Mouse (Mus musculus) neural tube, embryonic 10.5 days (tissue): ENCODE measurements at regions not wholly inside any gene's neighbourhood (a gene's known extent, or its start where the extent isn't known, plus 50 kb on each side); places are given as distances from the start of the nearest gene placed in this dataset.

Source experiments
- DNase-seq: peaks from one replicate; pipeline ENCODE4 v3.0.0-alpha.2; 2017; ENCODE audit warnings: low spot score; ENCODE audit errors: extremely low spot score

DNA sequence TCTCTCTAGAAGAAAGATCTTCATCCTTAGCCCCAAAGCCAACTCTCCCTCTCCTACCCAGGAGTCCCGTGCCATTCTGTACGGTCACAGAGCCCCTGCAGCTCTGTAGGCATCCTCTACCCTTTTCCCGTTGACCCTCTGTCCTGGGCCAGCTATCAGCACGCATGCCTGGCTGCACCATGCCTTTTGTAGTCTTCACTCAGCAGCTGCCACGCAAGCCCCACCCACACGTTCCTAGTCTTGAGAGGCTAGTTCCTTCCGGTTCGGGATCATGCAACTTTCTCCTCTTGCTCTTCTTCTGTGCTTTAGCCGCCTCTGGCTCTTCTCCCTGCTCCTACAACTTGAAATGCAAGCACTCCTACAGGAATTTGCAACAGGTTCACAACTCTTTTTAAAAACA, 152.1 kb upstream of the Pgrmc2 start:
- no peak for DNase-seq

DNA sequence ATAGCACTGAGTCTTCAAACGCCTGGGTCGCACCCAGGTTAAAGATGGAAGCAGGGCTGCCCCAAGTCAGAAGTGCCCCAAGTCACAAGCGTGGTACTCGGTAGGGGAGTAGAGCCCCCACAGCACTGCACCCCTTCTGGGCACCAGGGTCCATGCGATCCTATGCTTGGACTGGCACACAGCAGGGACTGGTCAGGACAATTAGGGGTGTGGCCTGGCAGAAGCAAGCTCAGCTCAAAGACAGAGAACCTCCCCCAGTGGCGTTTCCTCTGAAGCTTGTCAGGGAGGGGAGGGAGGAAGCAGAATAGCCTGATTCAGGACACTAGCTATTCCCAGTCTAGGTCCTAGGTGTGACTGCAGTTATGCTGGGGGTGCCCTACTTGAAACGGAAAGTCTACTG, 151.3 kb upstream of the Pgrmc2 start:
- DNase-seq, result no peak

DNA sequence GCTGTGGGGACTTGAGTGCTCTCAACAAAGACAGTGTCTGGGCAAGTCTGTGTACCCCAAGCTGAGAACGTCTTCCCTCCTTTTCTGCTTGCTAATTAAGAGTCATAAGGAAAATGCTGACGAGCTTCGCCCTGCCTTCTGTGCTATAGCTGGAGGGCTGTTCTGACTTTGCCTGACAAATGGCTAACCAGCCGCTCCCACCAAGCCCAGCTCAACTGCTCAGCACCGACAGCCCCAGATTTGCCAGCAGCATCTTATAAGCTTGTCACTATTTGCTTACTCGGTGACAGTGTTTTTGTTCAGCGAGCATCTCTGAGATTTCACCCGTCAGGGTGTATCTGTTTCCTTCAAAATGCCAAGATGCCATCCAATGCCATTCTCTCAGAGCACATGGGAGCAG, 150.6 kb upstream of the Pgrmc2 start:
- DNase-seq, result no peak

DNA sequence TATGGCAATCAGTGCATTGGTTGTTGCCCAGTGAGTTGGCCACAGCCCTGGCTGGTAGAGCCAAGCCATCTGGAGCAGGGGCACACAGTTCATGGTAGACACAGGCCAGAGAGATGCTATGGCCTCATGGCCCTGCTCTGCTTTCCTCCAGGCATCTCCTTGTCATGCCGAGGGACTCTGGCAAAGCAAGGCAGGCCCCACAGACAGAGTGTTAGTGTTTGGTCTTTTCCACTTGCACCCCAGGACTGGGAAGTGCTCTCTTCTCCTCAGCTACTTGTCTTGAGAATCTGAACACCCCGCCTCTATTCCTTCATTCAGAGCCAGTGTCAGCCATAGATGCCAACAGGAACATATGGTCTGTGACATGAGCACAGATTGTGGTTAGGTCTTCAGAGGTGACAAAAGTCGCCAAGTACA, 148.1 kb upstream of the Pgrmc2 start:
- no peak for DNase-seq

DNA sequence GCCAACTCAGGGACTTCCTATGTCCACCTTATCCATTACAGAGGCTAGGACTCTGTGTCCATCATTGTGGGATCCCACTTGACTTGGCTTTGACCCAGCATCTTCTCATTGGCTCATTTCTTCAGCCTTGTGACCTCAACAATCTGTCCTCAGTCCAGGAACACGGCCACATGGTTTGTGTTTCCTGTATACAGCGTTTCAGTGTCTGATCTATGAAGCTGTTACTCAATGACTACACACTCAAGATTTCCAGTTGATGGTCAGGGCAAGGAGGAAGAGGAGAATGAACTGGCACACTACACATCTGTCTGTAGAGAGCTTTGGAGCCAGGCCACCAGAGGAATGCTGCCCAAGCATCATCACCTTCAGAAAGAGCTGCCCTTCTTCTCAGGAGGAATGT, 146.6 kb upstream of the Pgrmc2 start:
- DNase-seq, result no peak

DNA sequence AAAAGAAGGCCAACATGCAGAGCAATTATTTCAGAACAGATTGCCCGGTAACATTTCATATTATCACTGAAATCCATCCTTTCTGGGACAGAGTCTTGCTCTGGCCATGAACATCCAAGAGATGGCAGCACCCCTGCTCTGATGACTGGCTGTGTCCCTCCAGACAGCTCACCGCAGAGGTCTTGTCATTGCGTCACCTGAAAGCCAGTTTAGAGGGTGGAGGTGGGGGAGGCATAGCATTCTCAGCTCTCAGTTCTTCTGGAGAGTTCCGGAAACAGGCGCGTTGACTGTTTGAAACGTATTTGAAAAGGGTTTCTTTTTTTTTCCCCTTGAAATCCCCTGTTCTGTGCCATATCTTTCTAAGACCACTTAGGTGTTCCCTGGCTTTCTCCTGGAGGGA, 145.7 kb upstream of the Pgrmc2 start:
- DNase-seq, result no peak

DNA sequence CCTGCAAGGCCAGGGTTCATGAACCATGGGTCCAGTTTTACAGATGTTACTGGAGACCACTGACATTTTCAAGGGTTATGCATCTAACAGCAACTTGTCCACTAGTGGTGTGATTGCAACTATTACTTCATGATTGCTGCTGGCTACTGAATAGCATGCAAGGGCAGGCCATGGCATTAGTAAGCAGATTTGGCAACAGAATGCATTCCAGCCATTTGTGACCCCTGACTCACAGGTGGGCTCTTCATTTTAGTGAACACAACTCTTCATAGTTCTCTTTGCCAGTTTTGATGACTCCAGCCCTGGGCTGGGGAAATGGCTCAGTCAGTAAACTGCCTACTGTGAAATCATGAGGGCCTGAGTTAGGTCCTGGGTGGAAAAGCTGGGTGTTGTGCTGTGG, 137.9 kb upstream of the Pgrmc2 start:
- DNase-seq, result no peak

DNA sequence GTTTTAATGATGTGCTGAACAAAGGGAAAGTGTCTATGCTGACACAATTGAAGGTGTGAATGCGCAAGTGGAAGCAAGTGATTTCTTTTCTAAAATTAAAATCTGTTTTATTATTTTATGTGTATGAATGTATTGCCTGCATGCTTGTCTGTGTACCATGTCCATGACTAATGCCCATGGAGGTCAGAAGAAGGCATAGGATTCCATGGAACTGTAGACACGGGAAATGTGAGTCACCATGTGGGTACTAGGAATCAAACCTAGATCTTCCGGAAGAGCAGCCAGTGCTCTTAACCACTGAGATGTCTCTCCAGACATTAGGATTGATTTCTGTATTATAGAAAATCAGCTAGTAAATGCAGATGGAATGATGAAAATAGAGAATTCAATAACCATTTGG, 134.9 kb upstream of the Pgrmc2 start:
- no peak for DNase-seq

DNA sequence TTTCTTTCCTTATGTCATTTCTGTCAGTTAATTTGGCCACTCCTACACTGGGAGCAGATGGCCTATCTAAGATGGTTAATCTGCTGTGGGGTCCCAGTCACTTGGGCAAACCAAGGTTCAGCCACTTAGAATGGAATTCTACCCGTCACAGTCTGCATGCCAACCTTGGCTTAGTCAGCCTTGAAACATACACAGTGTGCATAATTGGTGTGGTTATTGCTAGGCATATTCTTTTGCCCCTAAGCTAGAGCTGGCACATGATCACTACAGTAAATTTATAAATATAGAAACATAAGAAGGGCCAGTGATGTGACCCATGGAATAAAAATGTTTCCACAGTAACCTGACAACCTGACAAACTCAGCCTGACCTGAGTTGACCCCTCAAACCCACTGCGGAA, 130.7 kb upstream of the Pgrmc2 start:
- no peak for DNase-seq

DNA sequence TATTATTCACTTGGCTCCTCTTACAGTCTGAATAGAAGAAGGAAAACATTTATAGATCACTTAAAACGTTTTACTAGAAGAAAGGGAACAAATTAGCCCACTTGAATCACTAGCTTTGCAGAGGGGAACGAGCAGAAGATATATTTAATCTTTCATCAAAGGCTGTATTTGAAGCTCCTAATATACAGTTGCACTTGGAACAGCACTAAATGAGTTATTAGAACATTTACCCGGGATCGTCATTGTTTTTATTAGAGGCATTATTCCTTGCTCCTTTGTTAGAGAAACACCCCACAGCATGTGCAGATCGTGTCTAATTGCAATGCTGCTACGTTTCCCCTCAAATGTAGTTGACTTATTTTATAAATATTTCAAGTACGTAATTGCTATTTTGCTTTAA, 127.5 kb upstream of the Pgrmc2 start:
- no peak for DNase-seq

DNA sequence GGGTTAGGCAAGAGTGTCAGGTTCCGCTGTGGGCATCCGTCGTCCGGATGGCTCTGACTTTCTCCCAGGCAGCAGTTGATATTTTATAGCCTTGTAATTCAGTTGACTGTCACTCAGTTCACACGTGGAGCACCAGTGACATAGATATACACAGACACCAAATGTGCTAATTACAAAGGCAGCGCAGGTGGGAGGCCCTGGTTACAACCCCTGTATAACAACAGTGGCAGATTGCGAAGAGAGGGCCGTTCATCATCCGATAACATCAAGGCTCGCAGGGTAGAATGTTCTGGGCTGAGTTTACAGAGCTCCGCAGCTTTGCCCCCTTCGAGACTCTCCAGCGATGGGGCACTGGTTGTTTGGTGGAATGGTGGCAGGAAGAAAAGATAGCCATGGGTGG, 120.0 kb upstream of the Pgrmc2 start:
- DNase-seq, result no peak

DNA sequence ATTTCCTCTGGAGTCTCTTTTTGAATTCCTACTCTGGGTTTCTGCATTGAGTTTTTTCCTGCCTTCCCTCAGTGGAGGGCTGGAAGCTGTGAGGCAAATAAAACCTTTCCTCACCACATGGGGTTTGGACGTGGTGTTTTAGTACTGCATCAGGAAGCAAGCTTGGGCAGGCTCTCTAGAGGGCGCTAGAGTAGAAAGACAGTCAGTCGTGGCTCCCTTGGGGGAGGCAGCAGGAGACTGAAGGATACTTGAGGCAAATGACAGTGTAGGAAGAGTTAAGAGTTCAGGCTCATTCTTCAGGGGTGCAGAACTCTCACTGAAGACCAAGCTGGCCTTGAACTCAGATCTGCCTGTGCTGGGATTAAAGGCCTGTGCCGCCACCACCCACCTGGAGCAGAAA, 118.9 kb upstream of the Pgrmc2 start:
- no peak for DNase-seq

DNA sequence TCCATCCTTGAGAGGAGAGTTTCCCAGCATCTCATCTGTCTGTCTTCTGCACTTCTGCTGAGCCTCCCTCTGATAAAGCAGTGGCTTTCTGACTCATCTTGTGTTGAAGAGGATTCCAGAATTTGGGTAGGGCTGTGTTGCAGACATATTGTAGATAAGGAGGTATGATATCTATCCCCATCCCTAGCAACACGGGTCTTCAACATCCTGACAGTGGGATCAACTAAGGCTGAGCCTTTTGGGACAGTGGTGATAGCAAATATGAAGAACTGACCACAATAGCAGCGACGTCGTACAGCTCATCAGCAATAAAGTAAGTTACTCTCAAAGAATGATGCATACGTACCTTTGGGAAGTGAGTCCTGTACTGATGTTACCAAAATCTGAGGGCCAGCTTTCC, 117.2 kb upstream of the Pgrmc2 start:
- DNase-seq, result no peak

DNA sequence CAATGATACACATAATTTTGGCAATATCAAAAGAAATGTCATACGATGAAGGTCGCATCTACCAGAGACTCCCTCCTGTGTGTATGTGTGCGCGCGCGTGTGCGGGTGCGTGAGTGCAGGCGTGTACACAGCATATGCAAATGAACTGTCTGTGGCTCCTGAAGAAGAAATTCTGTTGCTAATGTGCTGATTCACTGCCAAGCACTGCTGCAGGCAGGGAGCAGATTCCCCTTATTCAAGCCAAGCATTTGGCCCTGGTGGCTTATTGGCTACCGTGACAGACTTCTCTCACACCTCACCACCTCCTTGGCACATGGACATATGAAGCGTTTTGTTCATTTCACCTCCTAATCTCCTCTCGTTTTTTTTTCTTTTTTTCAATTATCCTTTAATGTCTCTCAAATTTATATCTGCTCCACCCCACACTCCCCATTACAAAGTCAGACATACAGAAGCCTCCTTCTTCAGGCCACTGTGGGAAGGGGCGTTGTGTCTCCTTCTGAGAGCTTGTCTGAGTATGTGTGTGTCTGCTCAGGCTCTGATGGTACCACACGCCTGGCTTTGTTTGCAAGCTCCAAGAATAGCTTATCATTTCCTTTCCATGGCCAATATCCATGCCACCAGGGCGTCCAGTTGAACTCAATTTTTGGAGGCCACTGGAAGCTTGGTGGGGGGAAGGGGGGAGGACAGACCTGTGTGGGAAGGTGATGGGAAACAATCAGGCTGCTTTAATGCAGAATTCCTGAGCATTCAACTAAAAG, 115.5 kb upstream of the Pgrmc2 start:
- no peak for DNase-seq

DNA sequence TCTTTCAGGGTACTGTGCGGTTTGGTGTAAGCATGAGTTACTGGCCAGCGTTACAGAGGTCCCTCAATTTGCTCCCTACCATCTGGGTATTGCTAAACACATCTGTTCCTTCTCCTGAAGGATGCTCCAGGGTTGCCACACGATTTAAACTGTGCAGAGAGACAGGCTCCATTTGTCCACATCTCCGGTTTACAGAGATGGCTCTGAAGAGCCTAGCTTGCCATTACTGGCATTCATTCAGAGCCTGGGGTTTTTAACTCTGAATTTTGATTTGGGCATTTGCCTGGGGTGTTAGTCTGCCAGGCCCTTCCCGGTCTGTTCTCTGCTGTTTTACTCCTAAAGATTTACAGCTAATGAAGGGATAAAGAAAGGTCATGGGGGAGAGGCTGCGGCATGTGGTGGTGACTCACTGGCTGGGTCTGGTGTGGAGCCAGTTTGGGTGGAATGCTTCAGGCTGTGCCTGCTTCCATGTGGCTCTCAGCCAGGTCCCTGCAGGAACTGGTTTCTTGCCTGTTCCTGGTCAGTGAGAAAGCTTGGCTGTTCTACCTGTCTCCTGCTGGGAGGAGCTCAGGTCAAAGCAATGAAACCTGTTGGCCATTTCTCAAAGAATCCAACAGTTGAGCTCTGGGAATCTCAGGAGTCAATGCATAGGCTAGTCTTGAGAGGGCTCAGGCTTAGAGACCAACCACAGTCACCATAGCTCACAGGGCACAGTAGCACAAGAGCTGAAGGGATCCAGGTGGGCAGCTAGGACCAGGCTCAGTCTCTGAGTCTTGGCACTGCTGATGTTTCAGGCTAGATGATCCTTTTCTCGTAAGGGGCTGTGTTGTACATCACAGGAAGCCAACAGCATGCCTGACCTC, 112.5 kb upstream of the Pgrmc2 start:
- DNase-seq, result no peak

DNA sequence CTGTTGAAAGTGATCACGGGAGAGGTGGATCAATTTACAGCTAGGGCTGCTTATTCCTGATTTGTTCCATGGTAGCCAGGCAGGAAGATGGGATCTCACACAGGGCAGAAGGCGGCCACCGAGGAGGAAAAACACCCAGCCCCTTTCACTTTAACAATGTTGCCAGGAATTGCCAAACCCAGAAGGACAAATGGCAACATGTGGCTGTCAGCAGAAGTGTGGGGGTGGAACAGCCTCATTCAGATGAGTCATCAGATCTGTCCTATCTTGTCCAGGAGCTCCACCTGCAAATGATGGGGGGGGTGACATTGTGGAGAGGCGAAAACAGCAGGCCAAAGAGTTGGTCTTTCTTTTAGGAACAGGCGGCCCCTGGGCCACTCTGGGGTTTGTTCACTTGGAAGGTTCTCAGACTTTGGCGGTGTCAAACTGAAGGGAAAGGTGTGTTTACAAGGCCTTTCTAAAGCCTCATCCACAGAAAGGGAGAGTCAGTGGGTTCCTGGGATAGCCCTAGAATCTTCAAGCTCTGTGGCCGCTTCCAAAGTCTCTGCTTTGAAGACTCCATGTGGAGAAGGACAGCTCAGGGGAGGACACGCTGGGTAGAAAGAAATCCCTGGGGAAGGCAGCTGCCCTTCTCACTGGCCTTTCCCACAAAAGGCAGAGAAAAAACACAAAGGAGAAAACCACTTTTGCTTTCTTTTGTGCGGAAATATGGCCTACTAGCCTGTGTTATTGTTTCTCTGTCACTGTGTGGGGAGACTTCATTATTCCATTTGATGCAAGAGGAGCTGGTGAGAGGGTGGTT, 111.7 kb upstream of the Pgrmc2 start:
- no peak for DNase-seq

DNA sequence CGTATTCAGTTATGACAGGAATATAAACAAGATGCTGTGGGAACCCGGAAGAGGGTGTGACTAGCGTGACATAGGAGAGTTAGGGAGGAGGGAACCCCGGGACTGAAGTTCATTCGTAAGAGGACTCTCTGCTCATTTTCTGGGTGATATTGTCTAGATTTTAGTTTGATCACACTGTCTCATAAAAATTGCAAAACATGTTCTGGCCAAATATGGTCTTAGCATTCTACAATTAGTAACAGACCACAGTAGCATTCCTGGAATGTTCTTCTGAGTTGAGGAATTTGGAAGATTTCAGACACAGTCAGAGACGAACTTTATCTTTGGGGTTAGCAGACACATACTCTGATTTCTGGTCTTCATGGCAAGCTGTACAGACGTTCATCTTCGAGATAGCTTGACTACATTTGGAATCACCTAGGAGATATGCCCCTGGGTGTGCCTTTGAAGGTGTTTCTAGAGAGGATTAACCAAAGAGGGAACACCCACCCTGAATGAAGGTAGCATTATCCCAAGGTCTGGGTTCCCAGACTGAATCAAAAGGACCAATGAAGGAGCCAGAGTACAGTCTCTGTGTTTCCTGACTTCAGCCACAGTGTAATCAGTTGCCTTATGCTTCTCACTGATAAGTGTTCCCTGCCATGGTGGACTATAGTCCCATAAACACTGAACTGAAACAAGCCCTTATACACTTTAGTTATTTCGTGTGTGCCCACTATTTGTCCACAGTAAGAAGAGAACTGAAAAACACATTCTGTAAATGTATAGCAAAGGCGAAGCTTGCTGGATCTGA, 102.7 kb upstream of the Pgrmc2 start:
- DNase-seq, result no peak

DNA sequence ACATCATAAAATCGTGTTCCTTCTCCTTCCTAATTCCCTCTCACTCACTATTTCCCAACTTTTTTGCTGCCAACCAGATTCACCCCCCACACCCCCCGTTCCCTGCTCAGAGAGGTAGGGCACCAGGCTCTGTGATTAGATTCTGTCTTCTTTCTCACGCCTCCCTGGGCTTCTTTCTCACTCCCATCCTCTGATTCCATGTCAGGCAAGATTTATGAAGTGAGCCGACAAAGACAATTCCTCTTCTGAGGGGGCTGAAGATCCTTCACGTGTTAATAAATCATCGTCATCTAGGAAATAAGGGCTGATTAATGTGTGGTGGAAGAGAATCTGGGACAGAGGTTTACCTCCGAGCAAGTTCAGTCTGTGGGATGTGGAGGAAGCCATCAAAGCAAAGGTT, 101.5 kb upstream of the Pgrmc2 start:
- DNase-seq, result no peak

DNA sequence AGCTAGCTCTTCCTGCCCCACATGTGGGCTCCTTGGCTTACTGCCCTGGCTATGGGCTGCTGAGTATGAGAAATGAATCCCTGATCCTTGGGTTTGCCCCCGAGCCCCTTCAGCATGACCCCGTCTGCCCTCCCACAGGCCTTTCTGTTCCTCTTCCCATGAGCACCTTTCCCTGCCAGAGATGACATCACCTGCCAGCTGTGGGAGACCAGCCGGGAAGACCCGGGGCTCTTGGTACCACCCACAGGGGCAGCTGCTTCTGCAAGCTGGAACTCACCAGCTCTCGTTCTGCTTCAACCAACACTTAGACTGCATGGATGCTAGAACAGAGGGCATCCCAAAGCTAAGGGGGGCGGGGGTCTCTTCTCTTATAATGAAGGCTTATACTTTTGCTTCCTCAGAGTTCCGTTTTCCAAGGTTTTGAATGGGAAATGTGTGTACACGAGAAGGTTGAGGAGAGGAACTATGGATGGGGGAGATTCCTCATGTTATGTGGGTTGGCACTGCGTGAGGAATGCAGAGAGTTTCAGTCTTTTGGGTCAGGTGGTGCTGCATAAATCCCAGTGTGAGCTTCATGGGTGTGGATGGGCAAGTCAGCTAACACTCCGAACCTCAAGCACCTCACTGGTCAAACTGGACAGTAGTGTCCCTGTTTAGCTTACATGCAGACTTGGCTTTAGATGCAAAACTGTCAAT, 100.2 kb upstream of the Pgrmc2 start:
- peak; percentile 40 for DNase-seq

DNA sequence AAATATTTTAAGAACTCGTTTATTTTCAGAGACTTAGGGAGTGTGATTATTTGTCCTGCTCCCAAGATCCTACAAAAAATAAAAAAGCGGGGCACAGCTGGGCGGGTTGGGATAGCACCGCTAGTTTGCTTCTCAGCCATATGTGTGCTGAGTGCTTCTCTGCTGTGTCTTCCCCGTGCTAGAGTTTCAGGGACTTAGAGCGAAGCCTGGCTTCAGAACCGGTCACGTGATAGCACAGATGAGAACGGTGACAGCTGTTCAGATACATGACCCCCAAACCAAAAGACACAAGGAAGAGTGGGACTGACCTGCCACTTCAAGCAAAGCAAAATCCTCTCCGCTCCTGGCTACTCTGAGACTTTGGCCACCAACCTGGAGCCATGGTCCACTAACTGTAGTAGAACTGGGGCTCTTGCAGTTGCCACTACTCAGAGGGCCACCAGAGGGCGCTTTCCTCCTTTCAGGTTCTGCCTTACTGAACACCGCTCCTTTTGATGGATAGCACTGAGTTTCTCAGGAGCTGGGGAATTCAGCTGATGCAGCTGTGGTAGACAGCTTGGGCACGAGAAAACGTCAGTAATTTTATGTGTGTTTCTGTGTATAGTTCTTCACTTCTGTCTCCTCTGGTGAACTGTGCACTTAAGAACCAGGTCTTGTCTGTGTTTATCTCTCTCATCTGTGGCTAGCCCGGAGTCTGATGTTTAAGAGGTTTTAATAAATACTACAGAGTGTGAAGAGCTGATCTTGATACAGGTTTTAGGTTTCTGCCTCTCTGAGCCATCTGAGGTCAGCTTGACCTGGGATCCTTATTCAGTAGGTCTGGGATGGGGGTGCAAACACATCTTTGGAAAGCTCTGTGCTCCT, 99.4 kb upstream of the Pgrmc2 start:
- peak; percentile 85 for DNase-seq
